Mouse (Mus musculus) hindbrain, postnatal 0 days (tissue): ENCODE data around the gene Slc12a8. TPM values are rescaled to one million over a fixed set of nuclear protein-coding genes. Genes with fewer than 3 reads are reported as not detected.

Experiments
- ATAC-seq: fragments of 200-750 bp; cut with Nextera tagmentation; 2 replicates; pipeline ENCODE4 v1.8.0; 2017; ENCODE audit warnings: mild to moderate bottlenecking, moderate TSS enrichment, moderate library complexity
- DNase-seq: peaks from one replicate; pipeline ENCODE4 v3.0.0-alpha.2; 2015; ENCODE audit warnings: low spot score
- H3K27ac ChIP-seq: fragments of 300-500 bp; sonication (generic); 2 replicates; pipeline ENCODE4 v1.5.1; 2014; ENCODE audit warnings: mild to moderate bottlenecking
- H3K27me3 ChIP-seq: fragments of 300-500 bp; sonication (generic); 2 replicates; pipeline ENCODE4 v1.6.1; 2014; ENCODE audit warnings: low read length, mixed read lengths; ENCODE audit not compliant: insufficient read depth
- H3K36me3 ChIP-seq: fragments of 300-500 bp; sonication (generic); 2 replicates; pipeline ENCODE4 v1.6.1; 2014; ENCODE audit warnings: low read length, mixed read lengths; ENCODE audit not compliant: insufficient read depth
- H3K4me1 ChIP-seq: fragments of 300-500 bp; sonication (generic); 2 replicates; pipeline ENCODE4 v1.6.1; 2014; ENCODE audit warnings: antibody characterized with exemption, low read length, mixed read lengths; ENCODE audit not compliant: insufficient read depth
- H3K4me2 ChIP-seq: fragments of 300-500 bp; sonication (generic); 2 replicates; pipeline ENCODE4 v1.6.1; 2014; ENCODE audit warnings: low read depth, mild to moderate bottlenecking, low read length, moderate library complexity, mixed read lengths
- H3K4me3 ChIP-seq: fragments of 300-500 bp; sonication (generic); 2 replicates; pipeline ENCODE4 v1.5.1; 2014; ENCODE audit warnings: low read length
- H3K9ac ChIP-seq: fragments of 300-500 bp; sonication (generic); replicated peaks from 2 replicates; pipeline ENCODE4 v1.6.1; 2014; ENCODE audit warnings: mild to moderate bottlenecking, low read length, moderate library complexity, mixed read lengths
- H3K9me3 ChIP-seq: fragments of 300-500 bp; sonication (generic); 2 replicates; pipeline ENCODE4 v1.6.1; 2016; ENCODE audit warnings: low read length, mixed read lengths
- CTCF ChIP-seq: IDR thresholded peaks from 2 replicates; pipeline ENCODE4 v1.5.1; 2016; ENCODE audit warnings: antibody characterized with exemption, control low read depth, low read depth
- WGBS: fragments of 180-500 bp; shearing (Covaris S2); extraction: QIAGEN DNeasy Blood & Tissue Kit; methylation state at CpG from one replicate; pipeline ENCODE4 v1.1.7; 2014; 5-methylcytosine and 5-hydroxymethylcytosine counted together
- polyA plus RNA-seq: library from polyadenylated mRNA; unstranded; fragments of >200 nt; fragmentation: Nextera tagmentation; extraction: Ambion mirVana; gene quantifications from 2 replicates; pipeline ENCODE4 v1.2.1, GENCODE M21; 2015
- total RNA-seq: library from RNA; depleted of rRNA; stranded (reverse); fragments of >200 nt; gene quantifications from 2 replicates; pipeline ENCODE4 v1.2.3, GENCODE M21; 2014

Slc12a8 gene
- total and polyA plus RNA-seq, 2 experiments from 2014 or later, result 1.2 to 1.6 TPM

DNA sequence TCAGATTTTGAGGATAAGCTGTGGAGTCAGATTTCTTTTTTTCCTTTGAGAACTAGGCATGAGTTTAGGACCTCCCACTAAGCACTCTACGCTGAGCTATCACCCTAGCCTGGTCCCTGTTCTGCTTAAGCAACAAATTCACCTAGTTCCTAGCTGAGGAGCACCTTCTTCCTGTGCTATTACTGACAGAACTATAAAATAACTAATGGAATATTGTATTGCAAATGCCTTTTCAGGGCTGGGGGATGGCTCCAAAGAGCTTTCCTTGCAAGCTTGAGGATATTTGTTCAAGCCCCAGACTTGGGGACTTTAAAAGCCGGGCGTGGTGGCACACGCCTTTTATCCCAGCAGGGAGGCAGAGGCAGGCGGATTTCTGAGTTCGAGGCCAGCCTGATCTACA, 55.5 kb downstream of the Slc12a8 start:
- ATAC-seq, result no peak
- Histone ChIP-seq H3K4me3 (no peak overlapping the region), H3K4me1 (no peaks in the 10 kb centered on the region), H3K4me2 (no peak overlapping the region), H3K9me3 (no peaks in the 10 kb centered on the region), H3K36me3 (no peaks in the 10 kb centered on the region), H3K27ac (no peak overlapping the region), H3K9ac (no peak overlapping the region), H3K27me3 (no peaks in the 10 kb centered on the region)
- TF ChIP-seq CTCF, result no peak
- no peak for DNase-seq
- 90% methylated on average over 6 of the region's 6 CpGs for WGBS

DNA sequence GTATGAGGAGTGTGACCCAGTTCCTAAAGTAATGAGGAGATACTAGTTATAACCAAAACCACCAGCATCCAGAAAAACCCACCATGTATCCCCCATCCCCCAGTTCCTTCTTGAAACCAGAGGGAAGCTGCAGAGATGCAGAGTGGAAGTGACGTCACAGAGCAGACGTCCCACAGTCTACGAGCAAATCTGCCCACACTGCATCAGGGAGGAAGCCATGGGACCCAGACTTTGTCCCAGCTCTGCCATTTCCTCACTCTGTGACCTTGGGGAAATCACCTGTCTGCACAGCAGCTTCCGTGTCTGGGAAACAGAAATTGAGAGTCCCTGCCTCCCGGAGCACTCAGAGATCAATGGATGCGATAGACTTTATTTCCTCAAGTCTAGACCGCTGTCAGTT, 56.6 kb downstream of the Slc12a8 start:
- TF ChIP-seq CTCF, result no peak
- no peak for DNase-seq
- no peak overlapping the region for H3K4me3 ChIP-seq
- no peaks in the 10 kb centered on the region for H3K27me3 ChIP-seq
- no peak overlapping the region for H3K27ac ChIP-seq
- no peaks in the 10 kb centered on the region for H3K36me3 ChIP-seq
- WGBS, result 79% methylated on average over 7 of the region's 7 CpGs
- ATAC-seq, result no peak
- H3K4me1 ChIP-seq, result no peaks in the 10 kb centered on the region
- no peak overlapping the region for H3K9ac ChIP-seq
- H3K4me2 ChIP-seq, result no peak overlapping the region
- no peaks in the 10 kb centered on the region for H3K9me3 ChIP-seq

DNA sequence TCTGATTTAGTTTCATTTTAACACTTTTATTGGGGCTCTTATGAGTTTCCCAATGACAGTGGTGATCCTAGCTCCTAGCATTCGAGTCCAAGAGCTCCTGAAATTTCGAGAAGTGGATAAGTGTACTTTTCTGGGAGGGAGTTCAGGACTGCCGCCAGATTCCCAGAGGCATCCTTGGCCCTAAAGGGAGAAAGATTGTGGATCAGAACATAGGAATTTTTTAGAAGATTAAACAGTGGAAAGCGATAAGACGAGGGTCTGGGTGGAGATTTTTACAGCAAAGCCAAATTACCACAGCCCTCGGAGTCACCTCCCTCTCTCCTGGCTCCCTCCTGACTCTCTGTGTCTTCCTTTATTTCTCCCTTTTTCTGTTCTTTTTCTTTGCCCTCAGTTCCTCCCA, 58.6 kb downstream of the Slc12a8 start:
- 77% methylated on average over 6 of the region's 6 CpGs for WGBS
- Histone ChIP-seq H3K9ac (no peak overlapping the region), H3K4me1 (0 out of 2 replicates have a peak, but pooled peaks cover under 1% of the 10 kb centered on the region), H3K27ac (no peak overlapping the region), H3K36me3 (no peaks in the 10 kb centered on the region), H3K27me3 (no peaks in the 10 kb centered on the region), H3K4me2 (no peak overlapping the region), H3K9me3 (no peaks in the 10 kb centered on the region), H3K4me3 (no peak overlapping the region)
- DNase-seq (no peak), ATAC-seq (no peak)
- no peak for TF ChIP-seq CTCF

DNA sequence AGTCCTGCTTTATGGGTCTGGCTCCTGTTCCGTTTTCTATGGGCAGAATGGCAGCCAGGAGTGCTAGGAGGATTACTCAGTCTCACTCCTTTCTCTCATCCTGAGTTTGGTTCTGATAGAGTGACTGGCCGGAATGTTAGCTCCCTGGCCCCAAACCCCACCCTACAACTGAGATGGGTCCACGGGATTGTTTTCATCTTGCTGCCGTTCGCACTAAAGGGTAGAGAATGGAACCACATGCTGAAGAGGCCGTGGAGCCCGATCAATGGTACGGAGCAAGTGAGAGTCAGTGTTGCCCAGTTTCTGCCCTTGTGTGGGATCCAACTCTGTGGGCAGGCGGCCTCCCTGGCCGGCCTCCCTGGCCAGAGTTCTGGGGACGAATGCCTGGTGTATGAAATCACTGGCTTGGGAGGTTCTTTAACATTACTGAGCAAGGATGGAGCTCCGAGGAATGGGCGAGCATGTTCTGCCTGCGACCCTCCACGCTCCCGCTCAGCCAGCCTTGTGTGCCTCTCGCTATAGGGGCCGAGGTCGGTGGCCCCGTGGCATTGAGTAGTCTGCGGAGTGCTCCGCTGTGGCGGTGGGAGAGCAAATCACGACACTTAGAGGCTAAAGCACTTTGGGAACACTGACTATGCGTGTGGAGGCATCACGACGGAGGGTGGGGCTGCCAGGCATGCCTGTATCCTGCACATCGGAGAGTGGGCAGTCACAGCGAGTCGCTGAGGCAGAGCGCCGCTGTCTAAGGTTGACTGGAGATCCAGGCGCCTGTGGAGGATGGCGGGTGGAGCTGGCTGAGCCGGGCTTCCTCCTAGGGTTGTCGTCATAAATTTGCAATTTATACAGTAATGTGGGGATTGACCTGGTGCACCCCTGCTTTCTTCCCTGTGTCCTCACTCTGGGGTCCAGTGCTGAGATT, 59.4 kb downstream of the Slc12a8 start:
- Histone ChIP-seq H3K27me3 (no peaks in the 10 kb centered on the region), H3K9me3 (no peaks in the 10 kb centered on the region), H3K36me3 (no peaks in the 10 kb centered on the region), H3K4me1 (0 out of 2 replicates have a peak, but pooled peaks cover 4% of the 10 kb centered on the region), H3K4me2 (no peak overlapping the region), H3K27ac (no peak overlapping the region), H3K9ac (no peak overlapping the region), H3K4me3 (no peak overlapping the region)
- 68% methylated on average over 36 of the region's 36 CpGs for WGBS
- no peak for TF ChIP-seq CTCF
- no peak for ATAC-seq
- DNase-seq, result no peak

DNA sequence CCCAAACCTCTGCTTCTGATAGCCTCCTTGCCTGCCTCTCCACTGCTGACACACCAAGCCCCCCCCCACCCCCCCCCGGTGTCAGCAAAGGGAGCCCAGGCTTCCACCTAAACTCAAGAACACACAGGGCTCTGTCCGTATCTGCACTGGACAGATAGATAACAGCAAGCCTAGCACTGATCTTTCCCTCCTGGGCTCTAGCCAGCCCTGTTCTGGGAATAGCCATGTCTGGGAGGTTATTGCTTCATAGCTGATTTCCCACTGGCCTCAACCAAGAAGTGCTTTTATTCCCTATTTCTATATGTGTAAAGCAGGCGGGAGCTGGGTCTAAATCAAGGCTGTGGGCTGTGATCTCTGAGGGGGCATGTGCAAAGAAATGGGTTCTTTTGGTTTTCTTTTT, 61.3 kb downstream of the Slc12a8 start:
- ATAC-seq, result no peak
- 92% methylated on average over 3 of the region's 3 CpGs for WGBS
- TF ChIP-seq CTCF, result no peak

DNA sequence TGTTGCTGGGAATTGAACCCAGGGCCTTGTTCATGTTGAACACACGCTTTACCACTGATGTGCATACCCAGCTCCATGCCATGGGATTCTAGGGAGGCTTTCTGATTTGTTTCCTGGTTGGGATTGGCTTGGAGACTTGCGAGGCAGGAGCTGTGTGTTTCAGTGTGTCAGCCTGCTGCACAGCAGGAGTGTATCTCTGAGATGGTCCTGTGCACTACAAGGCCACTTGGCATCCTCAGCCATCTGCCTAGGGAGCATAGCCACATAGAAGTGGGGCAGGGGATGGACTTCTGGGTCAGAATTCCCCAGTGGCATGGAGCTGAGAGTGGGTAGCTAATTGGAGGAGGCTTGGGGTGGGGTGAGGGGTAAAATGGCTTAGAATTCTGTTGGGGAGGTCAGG, 63.2 kb downstream of the Slc12a8 start:
- H3K27ac ChIP-seq, result no peak overlapping the region
- WGBS, result 69% methylated on average over 2 of the region's 2 CpGs
- H3K4me3 ChIP-seq, result no peak overlapping the region
- no peak for TF ChIP-seq CTCF
- H3K4me2 ChIP-seq, result no peak overlapping the region
- H3K4me1 ChIP-seq, result peaks cover 21% of the 10 kb centered on the region
- ATAC-seq, result no peak
- no peaks in the 10 kb centered on the region for H3K27me3 ChIP-seq
- H3K9ac ChIP-seq, result no peak overlapping the region
- H3K36me3 ChIP-seq, result no peaks in the 10 kb centered on the region
- no peak for DNase-seq
- H3K9me3 ChIP-seq, result no peaks in the 10 kb centered on the region

More for the DNA sequence above, 61.3 kb downstream of the Slc12a8 start:
- H3K9ac ChIP-seq, result no peak overlapping the region
- no peaks in the 10 kb centered on the region for H3K9me3 ChIP-seq
- no peak for DNase-seq
- no peaks in the 10 kb centered on the region for H3K27me3 ChIP-seq
- H3K4me2 ChIP-seq, result no peak overlapping the region
- H3K4me3 ChIP-seq, result no peak overlapping the region
- H3K36me3 ChIP-seq, result no peaks in the 10 kb centered on the region
- H3K4me1 ChIP-seq, result peaks cover 5% of the 10 kb centered on the region; the same call in 1 of the 2 replicates
- no peak overlapping the region for H3K27ac ChIP-seq

DNA sequence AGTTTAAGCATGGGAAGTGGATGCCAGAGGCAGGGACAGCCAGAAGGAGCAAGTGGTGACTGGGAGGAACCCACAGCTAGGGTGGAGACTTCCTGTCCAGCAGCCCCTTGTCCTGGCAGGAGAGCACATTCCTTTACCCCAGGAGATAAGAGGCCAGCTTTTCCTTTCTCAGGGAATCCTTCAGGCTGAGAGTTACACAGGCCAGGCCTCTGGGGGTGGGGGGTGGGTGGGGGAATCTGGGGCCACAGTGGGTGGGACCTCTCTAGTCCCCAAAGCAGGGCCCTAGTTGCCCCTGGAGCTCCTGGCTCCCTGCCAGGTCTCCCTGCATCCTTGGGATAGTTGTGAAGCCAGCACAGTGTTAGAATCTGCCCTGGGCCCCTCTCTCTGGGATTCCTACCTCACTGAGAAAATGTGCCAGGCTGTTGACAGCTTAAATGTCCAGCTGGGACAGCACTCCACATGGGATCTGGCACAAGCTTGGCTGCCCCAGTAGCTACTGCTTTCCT, 63.7 kb downstream of the Slc12a8 start:
- H3K36me3 ChIP-seq, result no peaks in the 10 kb centered on the region
- no peak overlapping the region for H3K9ac ChIP-seq
- DNase-seq (peak; percentile 36), ATAC-seq (peak; percentile 30; the same call in 1 of the 2 replicates)
- H3K4me3 ChIP-seq, result no peak overlapping the region
- H3K27ac ChIP-seq, result peak overlapping the region; percentile 60
- peaks cover 21% of the 10 kb centered on the region for H3K4me1 ChIP-seq
- H3K9me3 ChIP-seq, result no peaks in the 10 kb centered on the region
- no peak overlapping the region for H3K4me2 ChIP-seq
- H3K27me3 ChIP-seq, result no peaks in the 10 kb centered on the region
- no peak for TF ChIP-seq CTCF
